Mouse (Mus musculus) neural tube, embryonic 10.5 days (tissue): ENCODE measurements around the gene Cdh13.
A peak's percentile ranks its signal among the peaks of the same experiment; 100 is the strongest.

Experiments
- DNase-seq: peaks from one replicate; pipeline ENCODE4 v3.0.0-alpha.2; 2017; ENCODE audit warnings: low spot score; ENCODE audit errors: extremely low spot score

Cdh13 gene

DNA sequence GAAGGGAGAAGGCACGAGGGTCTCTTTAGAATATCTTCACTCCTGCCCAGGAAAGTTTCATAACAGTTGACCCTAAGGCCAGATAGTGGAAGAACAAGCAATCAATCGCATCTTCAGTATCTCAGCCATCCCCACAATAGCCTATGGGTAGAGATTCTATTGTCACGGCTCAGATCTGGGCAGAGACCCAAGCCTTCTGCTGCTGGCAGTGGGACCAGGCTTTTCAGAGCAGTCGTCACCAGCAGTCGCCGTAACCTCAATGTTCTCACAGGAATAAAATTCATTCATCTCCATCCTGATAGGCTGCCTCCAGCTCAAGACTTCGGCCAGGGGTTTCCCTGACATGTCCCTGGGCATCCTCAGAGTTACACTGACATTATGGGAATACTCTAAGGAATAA lies 751.6 kb downstream of the Cdh13 start:
- no peak for DNase-seq

DNA sequence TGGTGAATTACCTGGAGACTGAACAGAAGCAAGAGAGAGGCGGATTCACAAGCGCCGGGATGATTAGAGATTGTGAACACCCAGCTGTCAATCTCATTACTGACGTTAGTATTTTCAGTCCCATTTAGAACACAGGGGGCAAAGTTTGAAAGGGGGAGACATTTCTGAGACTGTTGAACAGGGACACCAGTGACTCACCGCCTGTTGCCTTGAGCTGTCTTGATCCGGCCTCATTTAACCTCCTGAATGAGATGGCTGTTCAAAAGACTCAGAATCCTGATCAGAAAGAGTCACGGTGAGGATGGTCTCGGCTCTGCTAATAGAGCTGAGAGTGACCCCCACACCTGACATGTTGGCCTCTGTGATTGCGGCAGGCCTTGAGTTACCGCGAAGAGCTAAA lies 754.0 kb downstream of the Cdh13 start:
- DNase-seq = no peak

DNA sequence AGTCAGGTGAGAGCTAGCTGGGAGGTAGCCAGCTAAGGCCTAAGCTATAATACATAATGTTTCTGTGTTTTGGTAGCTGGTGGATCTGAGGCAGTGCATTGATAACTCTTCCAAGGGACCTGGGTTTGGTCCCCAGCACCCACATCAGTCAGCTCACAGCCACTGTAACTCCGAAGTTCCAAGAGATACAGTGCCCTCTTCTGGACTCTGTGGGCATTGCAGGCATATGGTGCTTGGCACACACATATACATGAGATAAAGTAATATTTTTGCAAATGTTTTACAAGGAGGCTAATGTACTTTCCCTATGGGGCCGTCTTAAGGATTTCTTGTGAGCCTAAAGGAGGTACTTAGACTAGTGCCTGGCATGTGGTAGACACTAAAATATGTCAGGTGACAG lies 755.8 kb downstream of the Cdh13 start:
- no peak for DNase-seq

DNA sequence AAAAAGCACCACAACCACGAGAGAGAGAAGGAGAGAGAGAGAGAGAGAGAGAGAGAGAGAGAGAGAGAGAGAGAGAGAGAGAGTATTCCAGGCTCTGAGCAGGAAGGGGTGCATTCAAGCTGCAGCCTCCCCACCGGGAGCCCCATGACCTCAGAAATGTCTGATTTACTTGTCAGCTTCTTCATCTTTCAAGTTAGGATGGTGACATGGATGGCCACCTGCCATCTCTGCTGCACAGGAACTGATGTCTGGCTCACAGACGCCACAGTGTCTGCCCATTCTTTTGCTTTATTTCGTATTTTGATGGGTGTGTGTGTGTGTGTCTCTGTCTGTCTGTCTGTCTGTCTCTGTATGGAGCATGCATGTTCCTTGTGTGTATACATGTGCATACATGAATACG lies 774.3 kb downstream of the Cdh13 start:
- no peak for DNase-seq

DNA sequence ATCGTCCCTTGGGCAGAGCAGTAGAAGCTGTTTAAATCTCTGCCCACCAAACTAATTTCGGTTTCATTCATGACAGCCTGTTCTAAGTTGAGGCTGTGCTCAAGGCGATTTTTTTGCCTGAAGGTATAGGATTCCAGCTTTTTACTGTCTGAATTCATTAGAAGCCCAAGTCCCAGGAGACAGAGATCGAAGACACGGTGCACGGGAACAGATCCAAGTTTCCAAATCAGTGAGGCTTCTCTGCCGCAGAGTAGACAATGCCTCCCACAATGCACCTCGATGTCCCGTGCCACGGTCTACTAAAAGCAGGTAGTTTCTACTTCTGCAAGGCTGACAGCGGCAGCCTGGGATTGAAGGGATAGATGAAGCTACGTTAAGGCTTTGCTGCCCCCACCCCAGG lies 778.1 kb downstream of the Cdh13 start:
- no peak for DNase-seq

DNA sequence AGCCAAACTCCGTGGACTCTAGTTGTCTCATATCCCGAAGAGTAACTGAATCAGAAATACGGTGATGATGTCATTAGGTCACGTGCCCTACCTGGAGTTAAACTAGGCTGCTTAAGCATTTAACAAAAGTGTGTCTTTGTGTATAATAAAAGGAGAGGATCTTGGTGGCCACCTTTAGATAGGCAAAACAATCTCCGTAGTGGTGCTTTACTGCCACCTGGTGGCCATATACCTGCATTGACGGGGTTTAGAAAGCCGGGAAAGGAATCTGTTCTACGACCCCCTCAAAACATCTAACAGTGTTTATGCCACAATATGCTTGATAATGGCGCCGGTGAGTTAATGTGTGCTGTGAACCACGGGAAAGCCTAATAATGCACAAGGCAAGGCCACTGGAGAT lies 781.0 kb downstream of the Cdh13 start:
- peak; percentile 69 for DNase-seq

DNA sequence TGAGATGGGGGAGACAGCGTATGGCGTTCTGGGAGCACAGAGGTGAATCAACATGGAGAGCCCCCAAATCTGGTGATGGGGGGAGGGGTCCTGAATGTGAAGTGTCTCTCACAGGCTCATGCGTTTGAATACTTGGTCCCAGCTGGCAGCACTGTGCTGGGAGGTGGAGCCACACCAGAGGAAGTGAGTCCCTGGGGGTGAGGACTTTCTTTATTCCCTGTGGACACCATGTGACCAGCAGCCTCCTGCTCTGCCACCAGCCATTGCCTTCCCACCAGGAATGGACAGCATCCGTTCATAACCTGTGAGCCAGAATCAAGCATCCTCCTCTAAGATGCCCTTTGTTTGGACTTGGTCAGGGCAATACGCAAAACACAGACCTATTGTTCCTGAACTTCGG lies 788.8 kb downstream of the Cdh13 start:
- DNase-seq = no peak

DNA sequence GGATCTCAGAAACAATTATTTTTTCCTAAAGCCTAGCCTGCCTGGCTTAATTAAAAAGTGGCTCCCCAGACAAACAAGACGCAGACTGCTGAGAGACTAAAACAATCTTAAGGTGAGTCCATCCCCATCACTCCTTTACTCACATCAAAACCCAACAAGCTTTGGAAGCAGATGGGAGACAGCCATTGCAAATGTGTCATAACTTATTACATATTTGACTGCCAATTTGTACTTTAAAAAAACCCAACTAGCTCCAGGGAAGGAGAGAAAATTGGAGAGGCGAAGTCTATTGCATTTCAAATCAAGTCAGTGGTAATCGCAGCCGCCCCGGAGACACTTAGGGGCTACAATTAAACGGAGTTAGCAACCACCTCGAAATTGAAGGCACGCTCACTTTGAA lies 801.5 kb downstream of the Cdh13 start:
- DNase-seq = no peak

DNA sequence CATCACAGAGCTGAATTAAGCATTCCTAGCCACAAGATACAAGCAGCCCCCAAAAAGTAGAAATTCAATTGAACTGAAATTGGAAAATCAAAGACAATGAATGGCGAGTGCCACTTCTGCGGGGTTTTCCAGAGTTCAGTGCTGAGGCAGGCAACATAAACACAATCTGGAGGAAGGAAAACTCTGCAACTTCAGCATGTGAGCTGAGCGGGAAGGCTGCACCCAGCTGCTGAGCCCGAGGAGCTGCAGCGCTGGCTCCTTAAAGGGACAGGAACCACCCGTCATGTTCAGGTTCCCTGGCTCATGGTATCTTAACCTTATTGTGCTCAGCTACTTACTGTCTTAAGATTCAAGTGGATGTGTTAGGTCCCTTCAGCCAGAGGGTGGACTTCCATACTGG lies 814.7 kb downstream of the Cdh13 start:
- DNase-seq = no peak

DNA sequence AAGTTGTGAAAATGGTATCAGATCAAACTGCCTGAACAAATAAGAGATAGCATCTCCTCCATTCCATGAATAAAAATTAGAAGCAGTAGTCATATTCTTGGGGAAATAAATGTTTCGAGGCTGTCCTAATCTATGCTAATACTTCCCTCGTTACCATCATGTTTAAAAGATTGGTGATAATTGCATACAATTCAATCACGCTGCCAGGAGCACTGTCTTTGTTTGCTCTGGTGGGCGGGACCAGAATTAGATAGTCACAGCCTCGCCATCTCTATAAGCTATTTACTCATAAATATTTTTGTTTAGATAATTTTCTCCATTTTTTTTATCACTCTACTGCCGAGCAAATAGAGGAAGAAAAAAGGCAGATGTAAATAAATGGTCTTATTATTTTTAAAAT lies 819.3 kb downstream of the Cdh13 start:
- DNase-seq = no peak

DNA sequence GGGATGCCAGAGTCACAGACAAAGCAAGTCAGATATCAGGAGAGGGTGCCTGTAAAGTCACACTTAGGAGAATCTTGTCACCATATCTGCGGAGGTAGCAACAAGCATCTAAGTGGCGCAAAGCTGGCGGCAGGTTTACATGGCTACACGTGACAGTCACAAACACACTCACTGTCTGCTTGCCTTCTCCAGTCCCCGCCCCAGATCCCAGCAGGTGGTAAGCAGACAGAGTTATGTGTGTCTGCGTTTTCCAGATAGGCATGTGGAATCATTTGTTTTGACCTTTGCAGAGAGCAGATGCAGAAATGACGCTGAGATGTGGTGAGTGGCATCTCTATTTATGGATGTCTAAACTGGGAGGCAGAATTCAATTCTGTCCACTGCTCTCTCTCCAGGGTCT lies 826.1 kb downstream of the Cdh13 start:
- DNase-seq = no peak

DNA sequence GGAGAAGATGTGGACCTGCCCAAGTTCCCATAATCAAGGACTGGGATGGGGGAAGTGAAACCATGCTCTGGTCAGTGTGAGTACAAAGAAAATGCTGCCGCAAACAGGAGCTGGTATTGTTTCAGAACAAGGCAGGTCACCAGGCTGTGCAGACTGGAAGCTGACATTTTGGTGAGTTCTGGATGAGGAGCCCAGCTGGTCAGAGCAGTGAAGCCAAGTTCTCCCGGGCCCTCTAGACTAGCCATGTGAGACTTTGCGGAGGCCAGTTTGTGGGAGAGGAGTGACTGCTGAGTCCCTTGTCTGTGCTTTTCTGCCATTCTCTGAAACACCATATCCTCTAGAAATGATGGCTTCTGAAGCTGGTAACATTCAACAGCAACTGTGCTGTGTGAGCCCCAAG lies 829.3 kb downstream of the Cdh13 start:
- no peak for DNase-seq

DNA sequence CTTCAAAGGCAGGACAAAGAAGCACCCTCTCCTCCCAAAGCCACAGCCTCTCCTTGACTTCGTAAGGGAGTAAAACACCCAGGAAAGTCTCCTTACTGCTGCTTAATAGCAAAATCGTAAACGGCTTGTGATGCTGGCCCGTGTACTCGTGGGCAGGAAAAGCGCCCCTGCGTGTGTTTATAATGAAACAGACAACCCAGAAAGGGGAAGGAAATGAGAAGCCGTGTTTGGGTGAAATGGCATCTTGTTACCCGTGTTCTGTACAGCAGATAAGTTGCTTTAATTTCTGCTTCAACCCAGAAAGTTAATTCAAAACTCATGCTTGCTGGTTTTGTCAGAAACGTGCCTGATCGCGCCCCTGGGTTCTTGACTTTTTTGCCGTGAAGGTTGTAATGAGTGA lies 837.7 kb downstream of the Cdh13 start:
- DNase-seq = no peak

DNA sequence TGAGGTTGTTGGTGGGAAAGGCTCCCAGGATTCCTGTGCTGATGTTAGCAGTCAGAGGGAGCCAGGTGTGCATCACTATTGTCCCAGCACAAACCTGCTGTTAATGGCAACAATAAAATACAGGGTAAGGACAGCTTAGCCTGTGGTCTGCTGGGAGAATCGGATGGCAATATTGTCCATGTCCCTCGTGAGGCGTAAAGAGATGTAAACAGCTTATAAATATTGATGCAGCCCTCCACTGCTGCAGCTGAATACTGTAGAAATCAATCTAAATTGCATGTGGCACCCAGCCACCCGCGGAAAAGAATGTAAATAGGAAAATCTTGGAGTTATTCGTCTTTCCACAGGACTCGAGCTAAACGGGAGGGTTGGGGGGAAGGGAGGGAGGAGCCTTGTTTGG lies 844.3 kb downstream of the Cdh13 start:
- no peak for DNase-seq

DNA sequence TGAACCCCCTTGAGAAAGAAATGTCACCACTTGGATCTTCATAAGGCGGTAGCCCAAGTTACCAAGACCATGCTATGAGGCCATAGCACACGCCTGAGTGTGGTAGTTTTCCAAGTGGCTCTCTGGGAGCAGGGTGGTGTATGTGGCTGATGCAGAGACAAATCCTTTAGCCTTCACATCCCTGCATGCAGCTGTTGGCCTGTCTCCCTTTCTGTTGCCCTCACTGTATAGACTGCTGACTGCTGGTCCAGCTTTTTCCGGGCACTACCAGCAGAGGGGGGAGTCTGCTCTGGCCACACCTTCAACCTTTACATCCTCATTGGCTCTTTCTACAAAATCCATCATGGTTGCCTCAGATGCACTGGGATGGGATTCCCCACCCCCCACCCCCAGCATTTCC lies 844.7 kb downstream of the Cdh13 start:
- DNase-seq = no peak

DNA sequence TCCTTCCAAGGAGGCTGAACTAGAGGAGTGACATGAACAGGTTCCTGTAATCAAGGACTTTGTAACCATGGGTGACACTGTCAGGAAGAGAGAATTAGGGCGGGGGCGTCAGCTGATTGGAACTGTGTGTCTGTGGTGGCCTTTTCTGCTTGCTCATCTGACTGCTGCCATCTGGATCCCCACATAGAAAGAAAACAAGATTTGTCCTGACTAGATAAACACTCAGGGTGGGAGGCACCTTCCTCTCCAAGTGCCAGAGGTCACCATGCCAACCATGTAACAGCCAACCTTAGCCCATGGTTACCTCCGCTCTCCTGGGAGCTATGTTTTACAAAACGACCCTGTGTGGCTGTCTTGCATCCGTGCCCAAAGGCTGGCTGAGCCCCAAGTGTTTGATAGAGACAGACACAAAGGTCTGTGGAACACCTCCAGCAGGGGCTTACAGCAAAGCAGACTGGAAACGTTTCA lies 873.0 kb downstream of the Cdh13 start:
- DNase-seq = no peak

DNA sequence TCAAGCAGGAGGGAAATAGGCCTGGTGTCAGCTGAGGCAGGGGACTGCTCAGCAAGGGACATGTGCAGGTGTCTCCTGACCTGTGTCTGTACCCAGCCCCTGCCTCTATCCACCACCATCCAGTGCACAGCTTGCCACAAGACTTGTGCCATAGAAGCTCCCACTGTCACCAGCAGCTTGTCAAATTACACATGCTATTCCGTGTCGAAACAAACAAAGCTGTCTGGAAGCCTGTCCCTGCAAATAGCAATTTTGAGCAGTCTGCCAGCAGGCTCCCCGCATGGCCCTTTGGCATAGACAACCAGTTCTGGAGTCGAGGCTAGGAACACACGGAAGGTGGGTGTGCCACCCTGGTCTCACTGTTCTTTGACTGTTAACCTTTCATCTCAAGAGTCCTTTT lies 875.1 kb downstream of the Cdh13 start:
- DNase-seq = no peak

DNA sequence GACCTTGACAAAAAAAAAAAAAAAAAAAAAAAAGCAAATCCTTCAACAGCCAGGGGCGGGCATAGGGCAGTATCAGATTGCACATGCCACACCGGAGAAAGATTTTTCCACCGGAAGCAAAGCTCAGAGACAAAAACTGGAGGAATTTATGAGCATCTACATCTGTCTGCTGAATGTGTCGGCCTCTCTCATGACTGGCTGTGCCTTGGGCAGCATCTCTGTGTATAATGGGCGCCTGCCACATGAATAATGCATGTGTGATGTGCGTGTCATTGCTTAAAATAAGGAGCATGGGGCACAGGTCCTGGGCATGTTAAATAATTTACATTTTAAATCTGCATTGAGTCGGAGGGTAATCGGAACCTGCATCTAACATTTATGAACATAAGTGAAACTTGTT lies 876.3 kb downstream of the Cdh13 start:
- DNase-seq = no peak

DNA sequence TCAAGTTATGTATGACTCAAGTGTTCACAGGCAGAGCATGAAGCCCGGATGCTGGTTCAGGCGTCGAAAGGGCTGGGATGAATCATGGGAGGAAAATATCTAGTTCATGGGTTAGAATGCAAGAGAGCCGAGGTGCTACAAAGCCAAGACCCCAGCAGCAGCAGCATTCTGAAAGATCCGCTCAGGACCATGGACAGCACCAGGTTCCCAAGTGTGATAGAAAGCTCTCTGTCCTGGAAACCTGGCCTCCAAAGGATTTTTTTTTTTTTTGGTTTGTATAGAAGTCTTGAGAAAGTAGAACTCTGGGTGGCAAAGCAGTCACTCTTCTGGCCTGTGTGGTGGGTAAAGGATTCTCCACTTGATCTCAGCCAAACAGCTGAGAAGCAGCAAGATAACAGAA lies 880.5 kb downstream of the Cdh13 start:
- DNase-seq = peak; percentile 51

DNA sequence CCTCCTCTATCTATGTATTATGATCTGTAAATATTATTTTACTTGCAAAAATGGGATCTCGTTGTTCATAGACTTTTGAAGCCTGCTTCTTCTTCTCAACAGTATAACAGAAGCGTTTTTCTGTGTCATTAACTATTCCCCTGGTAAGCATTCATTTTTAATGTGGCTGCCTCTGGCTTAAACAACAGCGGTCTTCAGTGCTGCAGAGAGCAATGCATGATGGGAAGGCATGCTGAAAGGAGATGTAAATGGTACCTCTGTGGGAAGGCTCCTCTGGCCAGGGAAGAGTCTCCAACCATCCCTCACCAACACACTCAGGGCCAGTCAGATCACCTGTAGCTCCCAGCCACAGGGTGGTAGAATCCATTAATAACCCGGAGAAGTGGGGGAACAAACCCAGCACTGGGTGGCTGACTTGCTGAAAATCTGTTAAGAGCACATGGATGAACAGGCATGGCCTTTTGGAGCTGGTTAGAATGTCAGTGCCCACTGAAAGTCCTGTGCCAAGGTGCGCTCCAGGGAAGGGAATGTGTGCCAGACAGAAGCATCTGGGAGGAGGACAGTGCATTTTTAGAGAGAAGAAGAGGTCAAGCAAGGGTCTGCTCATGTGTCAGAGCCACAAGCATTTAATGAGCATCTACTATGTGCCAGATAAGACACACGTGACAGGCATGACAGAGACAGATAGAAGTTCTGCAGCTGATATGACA lies 893.8 kb downstream of the Cdh13 start:
- no peak for DNase-seq

DNA sequence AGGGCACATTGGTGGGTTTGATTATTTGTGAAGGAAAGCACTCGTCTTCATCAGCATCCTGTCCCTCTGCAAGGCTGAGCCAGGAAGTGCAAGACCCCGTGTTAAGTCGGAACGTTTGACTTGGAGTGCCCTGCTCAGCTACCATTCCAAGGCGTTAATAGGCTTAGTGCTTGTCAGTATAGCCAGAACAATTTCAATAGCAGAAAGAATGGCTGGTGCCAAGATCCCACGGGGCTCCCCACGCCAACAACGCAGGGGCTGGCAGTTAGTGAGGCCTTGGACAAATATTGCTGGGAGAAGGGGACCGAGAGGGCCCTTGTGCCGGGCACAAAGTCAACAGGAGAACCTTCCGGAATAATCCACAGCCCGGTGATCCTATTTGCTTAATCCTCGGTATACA lies 897.1 kb downstream of the Cdh13 start:
- DNase-seq = no peak

DNA sequence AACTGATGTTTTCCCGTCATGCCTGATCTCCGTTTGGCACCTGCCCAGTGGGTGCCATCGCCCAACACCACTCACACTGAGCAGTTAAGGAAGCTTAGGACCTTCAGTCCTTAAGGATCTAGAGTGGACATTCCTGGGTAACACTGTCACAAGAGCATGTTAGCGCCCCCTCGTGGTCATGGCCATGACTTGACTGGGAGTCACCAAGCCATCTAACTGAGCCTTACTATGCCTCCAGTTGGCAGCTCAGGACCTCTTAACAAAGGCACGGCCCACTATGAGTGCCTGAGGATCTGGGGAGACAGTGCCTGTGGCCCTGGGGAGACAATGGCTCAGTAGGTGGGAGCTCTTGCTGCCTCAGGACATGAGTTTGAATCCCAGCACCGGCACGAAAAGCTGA lies 912.2 kb downstream of the Cdh13 start:
- DNase-seq = peak; percentile 39

DNA sequence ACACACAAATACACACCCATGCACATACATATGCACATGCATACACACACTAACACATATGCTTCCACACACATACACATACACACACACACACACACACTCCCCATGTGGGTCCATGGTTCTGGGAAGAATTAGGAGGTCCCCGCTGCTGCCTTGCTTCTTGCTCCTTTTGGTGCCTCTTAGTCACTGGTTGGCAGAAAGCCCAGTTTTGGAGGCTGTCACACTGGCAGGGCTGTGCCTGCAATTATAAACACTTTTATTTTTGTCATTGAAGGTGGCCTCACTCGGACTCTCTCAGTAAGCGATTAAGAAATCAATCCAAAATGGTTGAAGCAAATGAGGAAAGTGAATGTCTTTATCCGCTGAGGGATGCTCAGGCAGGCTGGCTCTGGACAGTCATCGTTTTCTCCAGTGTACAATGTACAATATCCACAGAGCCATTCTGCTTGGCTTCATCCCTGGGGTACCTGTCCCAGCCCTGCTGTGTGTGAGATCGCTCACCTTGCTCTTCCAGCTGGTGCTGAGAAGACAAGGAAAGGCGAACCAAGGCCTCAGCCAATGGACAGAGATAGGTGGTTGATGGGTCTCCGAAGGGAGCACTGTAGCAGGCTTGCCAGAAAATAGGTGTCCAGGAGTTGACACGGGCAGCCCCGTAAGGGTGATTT lies 913.1 kb downstream of the Cdh13 start:
- no peak for DNase-seq
